Mouse (Mus musculus) layer of hippocampus, adult 6 months (tissue): ENCODE results near the gene Zfyve21. TPM values are rescaled to one million over a fixed set of nuclear protein-coding genes. Genes with fewer than 3 reads are reported as not detected.

Source experiments
- long read RNA-seq, 2 experiments: library from polyadenylated mRNA; unstranded; transcript quantifications; one replicate each; pipeline ENCODE4 v2.0.0; 2019 to 2020
- polyA plus RNA-seq: library from polyadenylated mRNA; unstranded; fragments of <200 nt; fragmentation: Nextera tagmentation; gene quantifications from 2 replicates; pipeline ENCODE4 v1.2.3, GENCODE M21; 2021

Zfyve21 gene
- 62.4 and 65.6 TPM in 2 replicates for polyA plus RNA-seq
- long read RNA-seq, experiment 1, transcript Zfyve21-207 (8 exons, 794 nt), result minor isoform, 18 of 89 reads
- long read RNA-seq, experiment 1, transcript Zfyve21-201 (7 exons, 1,308 nt), result major isoform, 50 of 89 reads
- long read RNA-seq, experiment 1, partial matches to known transcripts, result 3 of 89 reads
- long read RNA-seq, experiment 1, other reads (novel, unspliced or antisense), result 15 of 89 reads
- long read RNA-seq, experiment 2, transcript Zfyve21-204 (8 exons, 1,265 nt), result minor isoform, 8 of 129 reads
- long read RNA-seq, experiment 2, transcript Zfyve21-207 (8 exons, 794 nt), result minor isoform, 27 of 129 reads
- long read RNA-seq, experiment 2, transcript Zfyve21-201 (7 exons, 1,308 nt), result major isoform, 64 of 129 reads
- long read RNA-seq, experiment 2, partial matches to known transcripts, result 0 of 129 reads
- long read RNA-seq, experiment 2, other reads (novel, unspliced or antisense), result 30 of 129 reads

DNA sequence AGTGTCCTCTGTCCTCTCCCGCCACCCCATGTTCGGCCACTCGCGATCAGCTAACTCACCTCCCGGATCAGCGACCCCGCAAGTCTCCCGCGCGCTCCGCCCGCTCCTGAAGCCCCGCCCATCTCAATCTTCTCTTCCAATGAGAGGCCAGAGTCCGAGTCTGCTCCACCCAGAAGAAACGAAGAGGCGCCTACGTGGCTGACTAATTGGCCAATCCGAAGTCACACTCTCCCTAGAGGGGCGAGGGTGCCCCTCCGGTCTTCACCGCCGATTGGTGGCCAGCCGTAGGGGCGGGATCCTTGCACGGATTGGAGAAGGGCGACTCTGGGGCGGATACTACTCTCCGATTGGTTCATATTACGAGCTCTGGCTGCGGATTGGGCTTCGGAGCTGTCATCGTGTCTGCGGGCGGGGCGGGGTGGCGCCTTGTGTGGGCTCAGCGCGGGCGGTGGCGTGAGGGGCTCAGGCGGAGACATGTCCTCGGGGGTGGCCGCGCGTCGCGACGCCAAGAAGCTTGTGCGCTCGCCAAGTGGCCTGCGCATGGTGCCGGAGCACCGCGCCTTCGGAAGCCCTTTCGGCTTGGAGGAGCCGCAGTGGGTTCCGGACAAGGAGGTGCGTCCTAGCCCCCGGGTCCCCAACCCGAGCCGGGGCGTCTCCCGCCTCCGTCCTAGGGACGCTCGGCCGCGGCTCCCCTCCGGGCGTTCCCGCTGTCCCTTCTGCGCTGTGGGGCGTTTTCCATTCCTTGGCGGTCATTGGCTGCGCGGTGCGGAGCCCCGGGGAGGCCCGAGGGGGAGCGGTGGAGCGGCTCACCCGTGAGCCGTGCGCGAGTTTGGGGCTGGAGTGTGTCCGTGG lies at the start of gene Zfyve21, which contains the start of gene Xrcc3:
Gene Zfyve21 (plus strand): TSS at position 405 of the 852 bp plus-strand sequence.
Gene Xrcc3 (minus strand): TSS at position 108 of the 852 bp plus-strand sequence.

Other genes starting within 250 kb of the Zfyve21 start
- 11.7 and 12.7 TPM in 2 replicates for gene Mark3, start 239.6 kb upstream of the Zfyve21 start, polyA plus RNA-seq
- gene Ckb, start 141.8 kb upstream of the Zfyve21 start, polyA plus RNA-seq, result 4,595 and 5,324 TPM in 2 replicates
- 7.3 and 8.3 TPM in 2 replicates for gene Trmt61a, start 136.1 kb upstream of the Zfyve21 start, polyA plus RNA-seq
- gene Bag5, start 100.9 kb upstream of the Zfyve21 start, polyA plus RNA-seq, result 49.9 and 52.1 TPM in 2 replicates
- 74.6 and 75.3 TPM in 2 replicates for gene Apopt1, start 100.9 kb upstream of the Zfyve21 start, polyA plus RNA-seq
- gene Klc1, start 55.3 kb upstream of the Zfyve21 start, polyA plus RNA-seq, result 361 and 381 TPM in 2 replicates
- 6.7 and 9.3 TPM in 2 replicates for gene Xrcc3, start 297 bp upstream of the Zfyve21 start, polyA plus RNA-seq
- 13.1 and 15.3 TPM in 2 replicates for gene Ppp1r13b, start 93.9 kb downstream of the Zfyve21 start, polyA plus RNA-seq
- gene Atp5mpl, start 152.8 kb downstream of the Zfyve21 start, polyA plus RNA-seq, result 1,110 and 1,279 TPM in 2 replicates
- gene Tdrd9, start 157.4 kb downstream of the Zfyve21 start, polyA plus RNA-seq, result 0.05 and 0.11 TPM in 2 replicates
- 0.54 and 1.1 TPM in 2 replicates for gene Rd3l, start 167.1 kb downstream of the Zfyve21 start, polyA plus RNA-seq